Mouse (Mus musculus) lung, postnatal 0 days (tissue): Measurements from ENCODE around the gene Gm17622.

Source experiments
- CTCF ChIP-seq: IDR thresholded peaks from 2 replicates; pipeline ENCODE4 v1.5.1; 2016; ENCODE audit warnings: antibody characterized with exemption, mild to moderate bottlenecking
- EP300 ChIP-seq: IDR thresholded peaks from 2 replicates; pipeline ENCODE4 v1.6.1; 2016; ENCODE audit warnings: antibody characterized with exemption, mild to moderate bottlenecking, control low read depth

DNA sequence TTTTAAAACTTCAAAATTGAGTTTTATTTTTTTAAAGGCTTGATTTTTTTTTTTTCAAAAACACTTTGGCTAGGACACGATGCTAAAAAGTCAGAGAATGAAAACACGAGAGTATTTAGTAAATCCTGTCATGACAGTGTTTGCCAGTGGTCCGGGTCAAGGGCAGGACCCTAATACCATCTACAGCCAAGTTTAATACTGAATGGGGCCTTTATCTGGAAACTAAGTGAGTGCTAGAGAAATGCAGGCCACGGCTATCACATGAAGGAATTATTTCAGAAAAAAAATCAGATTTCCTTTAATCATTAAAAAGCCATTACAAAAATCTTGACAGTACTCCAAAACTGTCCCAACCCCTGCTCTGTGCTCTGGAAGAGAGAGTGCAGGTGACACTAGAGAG, 15.1 kb downstream of the Gm17622 start:
- no peak for TF ChIP-seq CTCF
- TF ChIP-seq EP300, result no peak
